Mouse (Mus musculus) ES-Bruce4 (cell line): Measurements from ENCODE around the gene Abhd14a. TPM values are rescaled to one million over a fixed set of nuclear protein-coding genes. Genes with fewer than 3 reads are reported as not detected.

Experiments
- H3K27ac ChIP-seq: 2 replicates; pipeline ENCODE4 v1.5.1; 2012; ENCODE audit warnings: low read length, inconsistent platforms; ENCODE audit not compliant: insufficient read depth
- H3K27me3 ChIP-seq: 2 replicates; pipeline ENCODE4 v1.6.1; 2012; ENCODE audit warnings: mild to moderate bottlenecking, low read length, inconsistent platforms; ENCODE audit not compliant: control insufficient read depth, poor library complexity, insufficient read depth, severe bottlenecking
- H3K36me3 ChIP-seq: 2 replicates; pipeline ENCODE4 v1.6.1; 2012; ENCODE audit warnings: inconsistent platforms, mild to moderate bottlenecking, low read length, moderate library complexity; ENCODE audit not compliant: control insufficient read depth, poor library complexity, insufficient read depth, severe bottlenecking
- H3K4me1 ChIP-seq: one replicate; pipeline ENCODE4 v1.8.1; 2011; ENCODE audit warnings: low read length; ENCODE audit not compliant: control insufficient read depth, insufficient read depth
- H3K4me3 ChIP-seq: 2 replicates; pipeline ENCODE4 v1.5.1; 2011; ENCODE audit warnings: low read depth, mild to moderate bottlenecking, low read length
- H3K9ac ChIP-seq: 2 replicates; pipeline ENCODE4 v1.6.1; 2012; ENCODE audit warnings: low read depth, mild to moderate bottlenecking, inconsistent platforms; ENCODE audit not compliant: poor library complexity, severe bottlenecking
- H3K9me3 ChIP-seq: replicated peaks from 2 replicates; pipeline ENCODE4 v1.6.1; 2012; ENCODE audit warnings: mild to moderate bottlenecking, low read length, inconsistent platforms; ENCODE audit not compliant: control insufficient read depth, poor library complexity, insufficient read depth, severe bottlenecking
- CTCF ChIP-seq: IDR thresholded peaks from one replicate; pipeline ENCODE4 v1.8.1; 2011; ENCODE audit warnings: low read depth, low read length
- EP300 ChIP-seq: IDR thresholded peaks from 2 replicates; pipeline ENCODE4 v1.6.1; 2011; ENCODE audit warnings: low read depth, low read length; ENCODE audit not compliant: insufficient read depth
- POLR2A ChIP-seq: IDR thresholded peaks from one replicate; pipeline ENCODE4 v1.8.1; 2011; ENCODE audit warnings: low read length; ENCODE audit not compliant: insufficient read depth
- polyA plus RNA-seq: library from polyadenylated mRNA; stranded (reverse); fragments of >200 nt; gene quantifications from 2 replicates; pipeline ENCODE4 v1.2.4, GENCODE M21; 2011; ENCODE audit warnings: low read depth; ENCODE audit not compliant: missing spikeins, insufficient read depth, insufficient read length

The Abhd14a gene
- polyA plus RNA-seq, 1 experiment: 35.5 TPM

DNA sequence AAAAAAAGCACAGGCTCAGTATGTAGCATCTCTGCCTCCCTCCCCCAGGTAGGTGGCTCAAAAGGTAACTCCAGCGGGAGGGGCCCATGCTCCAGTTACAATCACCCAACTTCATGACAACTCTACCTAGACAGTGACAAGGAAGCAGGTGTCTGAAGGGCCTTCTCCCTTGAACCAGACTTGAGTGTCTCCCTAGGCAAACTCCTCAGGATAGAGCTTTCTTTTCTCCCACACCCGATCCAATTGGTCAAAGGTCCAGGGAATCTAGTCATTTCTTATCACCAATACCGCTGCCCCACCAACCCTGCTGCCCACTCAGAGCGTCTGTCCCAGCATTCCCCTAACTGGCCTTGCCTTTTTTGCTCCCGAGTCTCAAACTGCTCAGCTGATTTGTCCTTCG lies 19.2 kb upstream of the Abhd14a start:
- Histone ChIP-seq H3K4me3 (no peak overlapping the region), H3K9ac (no peak overlapping the region), H3K27me3 (no peaks in the 10 kb centered on the region), H3K4me1 (no peaks in the 10 kb centered on the region), H3K36me3 (no peaks in the 10 kb centered on the region), H3K27ac (no peak overlapping the region), H3K9me3 (no peaks in the 10 kb centered on the region)
- TF ChIP-seq CTCF (no peak), EP300 (no peak), POLR2A (no peak)

DNA sequence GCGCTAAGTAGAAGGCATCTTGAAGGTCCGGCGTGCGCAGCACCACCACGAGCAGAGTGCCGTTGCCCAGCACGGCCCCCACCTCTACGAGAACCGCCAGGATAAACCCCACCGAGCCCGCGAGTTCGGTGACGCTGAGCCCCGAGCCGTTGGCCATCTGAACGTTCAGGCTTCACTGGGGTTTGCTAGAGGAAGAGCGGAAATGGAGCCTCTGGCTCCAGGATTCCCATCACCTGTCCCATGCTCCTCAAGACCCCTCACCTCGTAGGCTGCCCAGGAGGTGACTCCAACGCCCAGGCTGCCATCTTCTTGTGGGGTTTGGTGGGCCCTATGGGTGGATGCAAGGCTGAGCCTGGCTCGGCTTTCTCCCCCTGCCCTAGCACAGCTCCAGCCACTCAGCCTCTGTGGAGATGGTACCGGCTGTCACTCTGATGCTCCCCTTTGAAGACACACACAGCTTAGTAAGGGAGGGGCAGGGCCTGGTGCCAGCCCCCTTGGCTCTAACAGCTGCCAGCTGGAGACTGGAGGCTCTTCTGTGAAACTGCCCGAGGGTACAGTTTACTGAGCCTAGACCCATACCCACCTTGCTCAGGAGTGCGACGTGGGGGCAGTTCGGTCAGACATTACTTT lies 18.2 kb upstream of the Abhd14a start, which contains the start of gene Gpr62:
Gene Gpr62 (minus strand): TSS at position 368 of the 630 bp plus-strand sequence.
- H3K4me3 ChIP-seq: peak within 1 kb of the TSS; percentile 73
- H3K4me1 ChIP-seq: peaks cover 1% of the 10 kb centered on the region
- no peak within 1 kb of the TSS for H3K27ac ChIP-seq
- peak within 1 kb of the TSS; percentile 70 for H3K9ac ChIP-seq
- no peaks in the 10 kb centered on the region for H3K9me3 ChIP-seq
- H3K36me3 ChIP-seq: no peaks in the 10 kb centered on the region
- H3K27me3 ChIP-seq: no peaks in the 10 kb centered on the region
- TF ChIP-seq POLR2A (no peak), CTCF (no peak), EP300 (no peak)

- no peaks in the 10 kb centered on the region for H3K36me3 ChIP-seq
- H3K9ac ChIP-seq: peak overlapping the region; percentile 70
- peak overlapping the region; percentile 73 for H3K4me3 ChIP-seq
- no peaks in the 10 kb centered on the region for H3K27me3 ChIP-seq
- no peaks in the 10 kb centered on the region for H3K9me3 ChIP-seq
- H3K4me1 ChIP-seq: peaks cover 3% of the 10 kb centered on the region
- H3K27ac ChIP-seq: no peak overlapping the region
- TF ChIP-seq POLR2A: peak; percentile 46
- no peak for TF ChIP-seq CTCF
Measured at GRCm38 (mm10) chr9:106464751-106465541, 17.5 kb upstream of the Abhd14a start.

- Histone ChIP-seq H3K4me1 (peaks cover 3% of the 10 kb centered on the region), H3K36me3 (no peaks in the 10 kb centered on the region), H3K27ac (no peak overlapping the region), H3K4me3 (peak overlapping the region; percentile 31), H3K27me3 (no peaks in the 10 kb centered on the region), H3K9ac (no peak overlapping the region), H3K9me3 (no peaks in the 10 kb centered on the region)
- TF ChIP-seq CTCF: no peak
- TF ChIP-seq EP300: no peak
- no peak for TF ChIP-seq POLR2A
Measured at GRCm38 (mm10) chr9:106463122-106464063, 15.9 kb upstream of the Abhd14a start.

- Histone ChIP-seq H3K4me1 (peaks cover 6% of the 10 kb centered on the region), H3K27me3 (no peaks in the 10 kb centered on the region), H3K27ac (no peak overlapping the region), H3K9me3 (no peaks in the 10 kb centered on the region), H3K4me3 (no peak overlapping the region), H3K9ac (no peak overlapping the region), H3K36me3 (no peaks in the 10 kb centered on the region)
- TF ChIP-seq CTCF: no peak
- no peak for TF ChIP-seq EP300
- TF ChIP-seq POLR2A: no peak
Measured at GRCm38 (mm10) chr9:106462430-106462800, 14.9 kb upstream of the Abhd14a start.
